Mouse (Mus musculus): ENCODE results near the gene Olfr65. TPM values are rescaled to one million over a fixed set of nuclear protein-coding genes. Genes with fewer than 3 reads are reported as not detected.
A peak's percentile ranks its signal among the peaks of the same experiment; 100 is the strongest.

Olfr65 gene
- total RNA-seq (2022): not detected

DNA sequence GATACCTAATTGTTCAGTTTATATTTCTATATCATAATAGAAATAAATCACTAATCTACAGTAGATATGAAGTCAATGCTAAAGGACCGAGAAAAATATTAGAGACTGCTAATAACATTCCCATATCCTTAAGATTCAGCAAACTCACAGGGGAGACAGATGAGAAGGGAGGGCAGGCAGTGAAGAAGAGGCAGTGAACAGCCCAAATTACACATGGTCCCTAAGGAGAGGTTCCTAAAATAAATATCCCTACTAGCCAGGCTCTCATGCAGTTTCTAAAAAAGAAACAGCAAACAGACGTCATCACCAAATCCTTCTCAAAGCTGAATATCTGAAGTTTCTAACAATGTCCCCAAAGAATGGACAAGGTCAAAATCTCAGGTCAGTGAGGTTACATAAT is at the start of gene Olfr65:
TSS of gene Olfr65 (plus strand) at position 301 of the 400 bp plus-strand sequence.
- no peak for DNase-seq (ENCODE audit: low spot score in 2 of 2)

DNA sequence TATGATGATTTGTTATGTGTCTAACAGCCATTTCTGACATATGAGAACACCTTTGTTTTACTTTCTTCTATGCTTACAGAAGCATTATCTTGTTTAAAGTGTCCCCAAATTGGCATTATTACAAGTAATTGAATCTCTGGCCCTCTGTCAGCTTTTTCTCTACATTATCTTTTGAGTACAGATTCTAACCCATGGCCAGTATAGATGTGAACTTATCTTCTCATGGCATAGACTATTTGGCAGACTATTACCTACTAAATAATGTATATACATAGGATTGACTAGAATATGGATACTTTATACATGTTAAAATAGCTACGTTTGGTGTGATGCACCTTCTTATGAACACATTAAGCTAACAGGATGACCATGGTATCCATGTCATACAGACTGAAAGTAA is 48.6 kb upstream of the Olfr65 start:
- no peak for DNase-seq (ENCODE audit: low spot score in 2 of 2)

DNA sequence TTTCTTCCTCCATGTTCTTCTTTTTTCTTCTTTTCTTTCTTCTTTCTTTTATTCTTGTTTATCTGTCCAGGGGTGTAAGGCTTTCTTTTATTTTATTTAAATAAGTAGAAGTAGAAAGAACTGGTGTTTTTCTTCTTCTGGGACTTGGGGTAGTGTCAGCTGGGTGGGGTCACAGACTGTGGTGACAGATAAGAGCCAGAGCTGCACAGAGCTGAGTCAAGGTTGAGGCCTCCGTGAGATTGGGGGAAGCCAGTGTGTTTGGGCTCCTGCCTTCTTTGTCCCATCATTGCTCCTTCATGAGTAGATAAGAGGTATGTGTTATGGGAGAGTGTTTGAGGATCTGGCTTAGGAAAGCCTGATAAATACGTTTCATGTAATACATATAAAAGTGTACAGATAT is 44.2 kb upstream of the Olfr65 start:
- no peak for DNase-seq (ENCODE audit: low spot score in 2 of 2)

DNA sequence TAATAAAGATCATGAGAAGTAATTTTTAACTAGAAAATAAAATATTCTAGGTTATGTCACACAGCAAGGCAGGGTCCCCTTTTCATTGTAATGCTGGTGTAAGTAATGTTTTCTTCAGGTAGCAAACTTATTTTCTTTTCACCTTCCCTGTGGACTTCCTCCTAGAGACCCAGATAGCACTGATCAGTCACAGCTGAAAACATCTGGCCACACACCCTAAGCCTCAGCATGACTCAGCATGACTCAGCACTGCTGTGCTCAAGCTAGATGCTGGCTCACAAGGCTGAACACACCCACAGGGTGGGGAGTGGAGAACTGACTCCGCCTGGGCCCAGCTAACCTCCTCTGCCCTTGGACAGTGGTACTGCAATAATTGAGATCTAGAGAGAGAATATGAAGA is 42.4 kb upstream of the Olfr65 start:
- peak in 1 of 2 experiments; percentile 2 for DNase-seq (ENCODE audit: low spot score in 2 of 2)

DNA sequence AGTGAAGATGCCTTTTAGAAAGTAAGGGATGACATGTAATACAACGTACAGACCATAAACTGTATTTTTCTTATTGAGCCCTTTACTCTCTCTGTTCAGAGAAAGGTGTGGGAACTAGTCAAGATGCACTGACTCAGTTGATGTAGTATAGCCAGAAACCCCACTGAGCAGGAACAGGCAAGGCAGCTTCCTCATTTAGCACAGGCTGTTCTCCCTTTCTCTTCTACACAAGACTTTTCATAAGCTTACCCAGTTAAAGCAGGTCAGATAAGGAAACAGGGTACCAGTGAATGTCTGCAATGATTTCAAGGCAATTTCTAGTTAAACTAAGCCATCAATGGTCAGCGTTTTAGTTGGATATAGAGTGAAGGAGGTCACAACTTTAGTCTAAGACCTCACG is 41.8 kb upstream of the Olfr65 start:
- no peak for DNase-seq (ENCODE audit: low spot score in 2 of 2)

DNA sequence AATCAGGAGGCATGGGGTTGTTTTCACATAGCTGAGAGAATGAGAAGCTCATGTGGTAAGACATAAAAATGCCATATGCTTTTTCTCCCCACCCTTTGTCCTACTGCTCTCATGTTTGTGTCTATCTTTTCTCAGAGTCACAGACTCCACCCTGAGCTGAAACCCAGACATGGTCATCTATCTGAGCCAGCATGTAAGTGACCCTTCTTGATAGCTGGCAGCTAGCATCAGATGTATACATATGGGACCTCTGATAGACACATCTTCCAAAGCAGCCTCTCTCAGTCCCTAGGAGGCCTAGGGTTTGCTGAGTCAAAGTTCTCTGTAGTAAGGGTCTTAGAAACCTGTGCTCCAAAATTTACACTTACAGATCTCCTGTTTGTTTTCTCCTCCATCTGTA is 37.6 kb upstream of the Olfr65 start:
- DNase-seq (ENCODE audit: low spot score in 2 of 2): no peak

DNA sequence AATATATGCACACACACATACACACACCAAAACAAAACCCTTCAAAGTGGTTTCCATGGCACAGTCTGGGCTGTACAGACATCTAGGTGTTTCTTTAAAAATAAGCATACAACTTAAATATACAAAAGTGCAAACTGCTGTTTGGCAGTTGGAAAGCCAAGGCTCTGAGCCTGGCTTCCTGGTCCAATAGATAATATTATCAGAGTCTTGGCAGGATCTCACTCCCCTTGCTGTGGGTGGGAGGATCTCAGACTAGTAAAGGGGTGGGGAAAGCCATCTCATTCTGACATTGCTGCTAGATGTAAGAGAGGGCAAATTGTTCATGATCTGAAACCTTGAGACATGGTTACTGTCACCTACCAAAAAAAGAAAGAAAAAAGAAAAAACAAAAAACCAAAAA is 32.6 kb upstream of the Olfr65 start:
- no peak for DNase-seq (ENCODE audit: low spot score in 2 of 2)

DNA sequence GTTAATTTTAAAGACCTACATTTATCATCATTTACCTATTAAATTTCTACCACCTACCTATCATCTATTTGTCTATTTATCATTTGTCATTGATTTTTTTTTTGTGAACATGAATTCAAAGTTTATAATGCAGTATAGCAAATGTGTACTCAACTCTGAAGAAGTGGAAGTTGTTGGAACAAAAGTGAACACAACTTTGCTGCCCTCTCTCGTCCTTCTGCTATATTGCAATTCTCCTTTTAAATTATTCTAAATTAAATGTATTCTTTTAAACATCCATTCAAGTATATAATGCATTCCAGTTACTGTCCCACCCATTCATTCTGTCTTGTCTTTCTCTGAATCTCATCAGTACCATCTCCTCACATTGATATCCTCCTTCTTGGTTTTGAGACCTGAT is 30.2 kb upstream of the Olfr65 start:
- no peak for DNase-seq (ENCODE audit: low spot score in 2 of 2)

DNA sequence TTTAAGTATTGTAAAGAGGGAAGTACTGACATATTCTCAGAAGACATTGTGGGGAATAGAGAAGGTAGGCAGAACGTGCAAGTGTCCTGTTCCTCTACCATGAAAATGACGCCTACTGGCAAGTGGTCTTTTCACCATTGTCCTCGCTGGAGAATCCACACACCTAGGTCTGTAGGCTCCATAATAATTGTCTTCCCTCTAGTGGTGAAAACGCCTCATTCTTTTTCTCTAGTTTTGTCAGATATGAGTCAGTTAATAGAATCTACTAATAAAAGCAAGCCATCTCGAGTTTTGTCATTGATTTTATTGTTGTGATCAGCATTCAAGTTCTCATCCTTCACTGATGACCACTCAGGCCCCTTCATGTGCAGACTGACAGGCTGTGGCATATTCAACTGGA is 28.8 kb upstream of the Olfr65 start:
- no peak for DNase-seq (ENCODE audit: low spot score in 2 of 2)

DNA sequence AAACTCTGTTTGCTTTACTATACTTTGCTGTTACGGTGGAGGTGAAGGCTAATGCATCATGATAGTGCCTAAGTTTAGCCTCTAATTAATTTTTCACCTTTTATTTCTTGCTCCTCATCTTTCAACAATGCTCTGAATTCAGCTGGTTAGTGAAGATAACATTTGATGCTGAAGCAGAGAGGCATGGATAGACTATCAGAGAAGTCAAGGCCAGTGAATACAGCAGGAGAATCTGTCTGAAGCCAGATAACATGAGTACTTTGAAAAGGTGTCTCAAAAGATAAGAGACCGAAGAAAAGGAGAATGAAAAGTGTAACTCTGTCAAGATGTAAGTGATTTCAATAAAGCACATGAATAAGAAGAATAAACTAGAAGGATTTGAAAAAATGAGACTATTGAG is 26.2 kb upstream of the Olfr65 start:
- DNase-seq (ENCODE audit: low spot score in 2 of 2): no peak

DNA sequence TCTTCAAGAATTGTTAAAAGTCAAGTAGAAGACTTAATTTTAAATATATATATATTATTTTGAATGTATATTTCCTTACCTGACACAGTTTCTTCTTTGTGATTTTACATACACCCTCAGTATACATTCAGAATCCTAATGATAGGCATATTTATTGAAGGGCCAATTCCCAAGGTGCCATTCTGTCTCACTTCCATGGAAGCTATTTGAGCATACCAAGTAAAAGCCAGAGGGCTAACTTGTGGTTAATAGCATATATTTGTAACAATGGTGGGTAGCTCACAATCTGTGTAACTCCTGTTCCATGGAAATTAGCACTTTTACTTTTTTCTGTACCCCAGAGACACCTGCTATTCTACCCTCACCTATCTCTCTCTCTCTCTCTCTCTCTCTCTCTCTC is 17.1 kb upstream of the Olfr65 start, which contains the start of gene Olfr66:
TSS of gene Olfr66 (minus strand) at position 101 of the 400 bp plus-strand sequence.
- DNase-seq (ENCODE audit: low spot score in 2 of 2): no peak

DNA sequence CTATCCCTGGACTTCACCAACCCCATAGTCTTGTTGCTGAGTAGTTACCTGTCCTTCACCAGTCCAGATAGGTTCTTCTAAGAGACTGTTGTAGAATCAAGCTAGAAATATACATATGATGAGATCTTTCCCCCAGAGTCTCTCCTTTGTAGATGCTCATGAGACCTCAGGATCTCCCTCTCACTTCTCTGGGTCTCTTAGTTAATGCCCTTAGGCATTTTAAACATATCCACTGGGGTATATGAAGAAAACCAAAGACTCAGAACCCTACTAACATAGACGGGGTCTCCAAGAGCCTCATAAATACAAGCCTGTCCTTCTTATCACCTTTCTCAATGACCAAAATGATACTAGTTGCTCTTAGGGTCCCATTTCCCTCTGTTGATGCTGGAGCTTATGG is 8.9 kb upstream of the Olfr65 start, which contains the start of gene Olfr64:
TSS of gene Olfr64 (minus strand) at position 101 of the 400 bp plus-strand sequence.
- no peak for DNase-seq (ENCODE audit: low spot score in 2 of 2)

DNA sequence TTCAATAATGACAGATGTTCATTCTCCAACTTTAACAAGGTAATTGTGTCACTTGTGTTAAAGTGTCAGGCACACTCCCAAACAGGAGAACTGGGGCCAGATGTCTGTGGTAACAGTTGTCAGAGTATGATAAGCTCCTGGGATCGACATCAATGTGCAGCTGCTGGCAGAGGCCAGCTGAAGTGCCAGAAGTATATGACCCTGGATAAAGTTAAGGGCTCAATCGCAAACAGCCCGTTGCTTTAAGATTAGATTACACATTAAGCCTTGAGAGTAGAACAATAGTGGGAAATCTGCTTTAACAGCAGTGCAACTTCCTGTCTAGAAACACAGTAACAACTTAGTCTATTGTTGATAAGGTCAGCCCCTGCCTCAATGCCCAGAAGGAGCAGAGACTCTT is 6.8 kb downstream of the Olfr65 start:
- no peak for DNase-seq (ENCODE audit: low spot score in 2 of 2)

DNA sequence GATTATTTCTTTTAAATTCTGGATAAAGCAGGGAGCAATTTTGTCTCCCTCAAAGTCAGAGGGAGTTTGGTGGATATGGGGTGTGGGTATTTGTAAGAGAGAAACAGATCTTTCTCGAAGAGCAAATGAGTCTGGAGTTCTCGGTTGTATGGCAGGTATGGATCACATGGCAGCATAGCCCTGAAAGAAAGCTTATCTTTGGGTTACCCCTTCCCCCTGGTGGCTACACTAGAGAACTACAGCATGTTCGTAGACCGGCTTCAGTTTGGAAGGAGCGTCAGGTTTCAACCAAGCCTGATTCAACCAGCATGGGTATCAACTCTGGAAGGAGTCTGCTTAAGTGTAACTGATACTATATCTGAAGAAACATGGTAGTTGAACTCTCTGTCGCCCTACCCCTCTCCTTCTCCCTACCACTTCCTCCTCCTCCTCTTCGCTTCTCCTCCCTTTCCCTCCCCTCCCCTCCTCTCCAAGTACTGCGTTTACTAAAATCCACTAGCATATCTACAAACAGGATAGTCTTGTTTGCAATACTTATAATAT is 9.8 kb downstream of the Olfr65 start:
- DNase-seq (ENCODE audit: low spot score in 2 of 2): no peak

DNA sequence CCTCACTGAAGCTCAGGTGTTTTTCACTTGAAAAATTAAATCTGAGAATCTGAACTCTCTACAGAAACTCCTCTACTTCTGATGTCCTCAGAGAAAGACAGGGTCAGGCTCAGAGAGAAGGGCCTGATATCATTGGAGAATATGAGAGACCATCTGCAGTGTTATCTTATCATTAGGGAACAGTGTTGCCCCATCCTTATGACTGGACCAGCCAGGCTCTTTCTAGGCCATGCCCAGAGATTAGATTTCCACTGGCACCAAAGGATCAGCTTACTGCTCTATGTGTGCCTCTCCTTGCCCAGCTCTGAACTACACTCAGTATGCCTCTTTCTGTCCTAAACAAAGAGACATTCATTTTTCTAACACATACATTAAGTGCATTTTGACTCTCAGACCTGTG is 12.1 kb downstream of the Olfr65 start:
- DNase-seq (ENCODE audit: low spot score in 2 of 2): no peak

DNA sequence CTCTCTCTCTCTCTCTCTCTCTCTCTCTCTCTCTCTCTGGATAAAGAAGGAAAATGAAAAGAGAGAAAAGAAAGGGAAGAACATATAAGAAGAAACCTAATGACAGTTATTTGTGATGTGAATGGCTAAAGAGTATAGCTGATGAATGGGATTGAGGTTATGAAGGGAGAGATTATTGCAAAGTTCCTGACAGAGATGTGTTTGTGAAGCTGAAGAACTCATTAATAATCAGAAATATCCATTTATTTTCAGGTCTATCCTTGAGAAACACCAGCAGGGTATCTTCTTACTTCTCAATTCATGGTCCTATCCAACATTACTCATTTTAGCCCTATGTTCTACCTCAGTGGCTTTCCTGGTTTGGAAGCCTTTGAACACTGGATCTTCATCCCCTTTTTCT is 25.2 kb downstream of the Olfr65 start, which contains the start of gene Olfr631:
TSS of gene Olfr631 (plus strand) at position 301 of the 400 bp plus-strand sequence.
- DNase-seq (ENCODE audit: low spot score in 2 of 2): no peak

DNA sequence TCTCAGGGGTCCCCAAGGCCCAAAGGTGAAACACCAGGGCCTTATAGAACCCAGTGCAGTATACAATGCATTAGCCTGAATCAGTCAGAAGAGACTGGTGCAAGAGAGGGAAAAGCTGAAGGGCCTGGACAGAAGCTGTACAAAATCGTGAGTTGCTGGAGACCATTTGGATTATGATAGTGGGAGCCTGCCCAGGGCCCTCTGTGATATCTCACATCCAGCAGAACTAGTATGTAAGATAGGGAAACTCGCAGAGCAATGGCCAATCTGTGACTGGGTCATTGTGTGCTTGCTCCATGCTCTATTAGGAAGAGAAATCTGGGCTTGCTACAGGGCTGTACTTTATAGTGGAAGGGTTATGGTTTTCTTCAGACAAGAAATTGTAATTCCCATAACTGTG is 31.0 kb downstream of the Olfr65 start, which contains the start of gene Olfr632:
TSS of gene Olfr632 (plus strand) at position 84 of the 400 bp plus-strand sequence.
- DNase-seq (ENCODE audit: low spot score in 2 of 2): no peak

DNA sequence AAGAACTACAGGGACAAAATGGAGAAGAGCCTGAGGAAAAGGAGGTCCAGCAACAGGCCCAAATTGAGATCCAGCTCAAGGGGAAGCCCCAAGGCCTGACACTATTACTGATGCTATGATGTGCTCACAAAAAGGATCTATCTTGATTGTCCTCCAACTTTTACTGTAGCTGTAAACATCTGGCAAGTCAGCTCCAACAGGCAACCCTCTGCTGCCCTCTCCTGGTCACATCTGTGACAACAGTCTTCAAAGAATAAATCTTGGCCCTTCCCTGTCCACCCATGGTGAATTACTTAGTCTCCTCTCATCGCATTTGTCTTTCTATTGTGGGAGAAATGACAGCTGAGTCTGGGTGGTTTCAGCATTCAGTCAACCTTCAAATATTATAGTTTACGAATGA is 39.4 kb downstream of the Olfr65 start:
- DNase-seq (ENCODE audit: low spot score in 2 of 2): no peak

DNA sequence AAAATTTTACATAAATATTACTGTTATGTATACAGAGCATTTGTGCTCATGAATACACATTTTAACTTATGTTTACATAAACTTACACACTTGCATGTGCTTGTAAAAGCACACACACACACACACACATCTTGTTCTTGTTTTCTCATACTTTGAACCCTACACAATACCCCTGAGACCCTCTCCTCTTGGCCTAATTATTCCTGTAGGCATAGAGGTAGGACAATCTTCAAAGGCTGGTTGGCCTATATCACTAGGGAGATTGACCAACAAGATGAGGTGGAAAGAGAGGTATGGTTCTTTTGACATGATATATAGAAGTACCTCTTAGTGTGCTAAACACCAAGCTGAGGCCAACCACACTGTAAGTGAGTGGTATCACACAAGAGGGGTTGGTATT is 40.9 kb downstream of the Olfr65 start, which contains the start of gene Olfr633:
TSS of gene Olfr633 (plus strand) at position 301 of the 400 bp plus-strand sequence.
- no peak for DNase-seq (ENCODE audit: low spot score in 2 of 2)

All from gastrocnemius, adult 8-10 months (tissue).